Mouse (Mus musculus): ENCODE data around the gene Fars2. TPM values are rescaled to one million over a fixed set of nuclear protein-coding genes. Genes with fewer than 3 reads are reported as not detected.

Gene Fars2
- polyA plus RNA-seq, 1 experiment from 2014 or later, result 26.5 TPM

GRCm38 (mm10) chr13:36612785-36613750 is 495.9 kb downstream of the Fars2 start:
- Histone ChIP-seq H3K36me3 (replicated peaks) (no peaks in the 10 kb centered on the region), H3K4me1 (peaks cover 13% of the 10 kb centered on the region), H3K9me3 (no peaks in the 10 kb centered on the region; the same call in 1 of the 2 replicates), H3K27me3 (ENCODE audit: poor library complexity, severe bottlenecking) (peaks cover 14% of the 10 kb centered on the region; the same call in 1 of the 2 replicates), H3K4me3 (peak overlapping the region; percentile 39), H3K27ac (peak overlapping the region; percentile 68)
- 29% methylated on average over 23 of the region's 23 CpGs for WGBS
- peak; percentile 52 for DNase-seq (ENCODE audit: extremely low spot score, low spot score)

GRCm38 (mm10) chr13:36620498-36621332 is 503.5 kb downstream of the Fars2 start:
- 92% methylated on average over 10 of the region's 10 CpGs for WGBS
- H3K9me3 ChIP-seq, result no peaks in the 10 kb centered on the region
- no peaks in the 10 kb centered on the region for H3K4me1 ChIP-seq
- no peak for DNase-seq (ENCODE audit: extremely low spot score, low spot score)
- no peaks in the 10 kb centered on the region for H3K27me3 ChIP-seq (ENCODE audit: poor library complexity, severe bottlenecking)
- no peak overlapping the region for H3K27ac ChIP-seq
- no peaks in the 10 kb centered on the region for H3K36me3 ChIP-seq (replicated peaks)
- H3K4me3 ChIP-seq, result no peak overlapping the region

GRCm38 (mm10) chr13:36621333-36621659 is 504.1 kb downstream of the Fars2 start:
- H3K27me3 ChIP-seq (ENCODE audit: poor library complexity, severe bottlenecking), result no peaks in the 10 kb centered on the region
- H3K4me3 ChIP-seq, result no peak overlapping the region
- H3K9me3 ChIP-seq, result no peaks in the 10 kb centered on the region
- H3K27ac ChIP-seq, result no peak overlapping the region
- no peak for DNase-seq (ENCODE audit: extremely low spot score, low spot score)
- 94% methylated on average over 1 of the region's 1 CpGs for WGBS
- no peaks in the 10 kb centered on the region for H3K36me3 ChIP-seq (replicated peaks)
- H3K4me1 ChIP-seq, result no peaks in the 10 kb centered on the region

GRCm38 (mm10) chr13:36623556-36623955 is 506.3 kb downstream of the Fars2 start:
- no peak for DNase-seq (ENCODE audit: extremely low spot score, low spot score)
- no peaks in the 10 kb centered on the region for H3K4me1 ChIP-seq
- no peak overlapping the region for H3K27ac ChIP-seq
- no peaks in the 10 kb centered on the region for H3K36me3 ChIP-seq (replicated peaks)
- H3K9me3 ChIP-seq, result no peaks in the 10 kb centered on the region
- WGBS, result 69% methylated on average over 1 of the region's 1 CpGs
- no peak overlapping the region for H3K4me3 ChIP-seq
- no peaks in the 10 kb centered on the region for H3K27me3 ChIP-seq (ENCODE audit: poor library complexity, severe bottlenecking)

GRCm38 (mm10) chr13:36629154-36629553 is 511.9 kb downstream of the Fars2 start:
- no peak for DNase-seq (ENCODE audit: extremely low spot score, low spot score)

GRCm38 (mm10) chr13:36648257-36648656 is 531.0 kb downstream of the Fars2 start:
- Histone ChIP-seq H3K4me1 (no peaks in the 10 kb centered on the region), H3K36me3 (replicated peaks) (no peaks in the 10 kb centered on the region), H3K27me3 (ENCODE audit: poor library complexity, severe bottlenecking) (no peaks in the 10 kb centered on the region), H3K27ac (no peak overlapping the region), H3K4me3 (no peak overlapping the region), H3K9me3 (no peaks in the 10 kb centered on the region)
- no peak for DNase-seq (ENCODE audit: extremely low spot score, low spot score)
- 66% methylated on average over 7 of the region's 7 CpGs for WGBS

More at GRCm38 (mm10) chr13:36629154-36629553, 511.9 kb downstream of the Fars2 start:
- Histone ChIP-seq H3K4me3 (no peak overlapping the region), H3K4me1 (no peaks in the 10 kb centered on the region), H3K9me3 (no peaks in the 10 kb centered on the region), H3K27ac (no peak overlapping the region), H3K36me3 (replicated peaks) (no peaks in the 10 kb centered on the region), H3K27me3 (ENCODE audit: poor library complexity, severe bottlenecking) (no peaks in the 10 kb centered on the region)
- 90% methylated on average over 1 of the region's 1 CpGs for WGBS

- WGBS, result 87% methylated on average over 3 of the region's 3 CpGs
- Histone ChIP-seq H3K27ac (no peak overlapping the region), H3K27me3 (ENCODE audit: poor library complexity, severe bottlenecking) (no peaks in the 10 kb centered on the region), H3K4me3 (no peak overlapping the region), H3K36me3 (replicated peaks) (no peaks in the 10 kb centered on the region), H3K9me3 (no peaks in the 10 kb centered on the region), H3K4me1 (no peaks in the 10 kb centered on the region)
- no peak for DNase-seq (ENCODE audit: extremely low spot score, low spot score)
Observed at GRCm38 (mm10) chr13:36654251-36654650, 537.0 kb downstream of the Fars2 start.

- DNase-seq (ENCODE audit: extremely low spot score, low spot score), result no peak
- Histone ChIP-seq H3K9me3 (no peaks in the 10 kb centered on the region), H3K4me1 (no peaks in the 10 kb centered on the region), H3K27me3 (ENCODE audit: poor library complexity, severe bottlenecking) (no peaks in the 10 kb centered on the region), H3K36me3 (replicated peaks) (no peaks in the 10 kb centered on the region), H3K27ac (no peak overlapping the region), H3K4me3 (no peak overlapping the region)
- 78% methylated on average over 1 of the region's 1 CpGs for WGBS
Observed at GRCm38 (mm10) chr13:36679345-36679744, 562.1 kb downstream of the Fars2 start.

- no peaks in the 10 kb centered on the region for H3K9me3 ChIP-seq
- no peak overlapping the region for H3K4me3 ChIP-seq
- 92% methylated on average over 8 of the region's 8 CpGs for WGBS
- no peak for DNase-seq (ENCODE audit: extremely low spot score, low spot score)
- H3K36me3 ChIP-seq (replicated peaks), result no peaks in the 10 kb centered on the region
- H3K27me3 ChIP-seq (ENCODE audit: poor library complexity, severe bottlenecking), result no peaks in the 10 kb centered on the region
- H3K27ac ChIP-seq, result no peak overlapping the region
- H3K4me1 ChIP-seq, result no peaks in the 10 kb centered on the region
Observed at GRCm38 (mm10) chr13:36680690-36681355, 563.6 kb downstream of the Fars2 start.

GRCm38 (mm10) chr13:36683581-36683980 is 566.4 kb downstream of the Fars2 start:
- peaks cover 3% of the 10 kb centered on the region; the same call in 1 of the 2 replicates for H3K9me3 ChIP-seq
- H3K4me3 ChIP-seq, result no peak overlapping the region
- no peaks in the 10 kb centered on the region for H3K27me3 ChIP-seq (ENCODE audit: poor library complexity, severe bottlenecking)
- H3K36me3 ChIP-seq (replicated peaks), result no peaks in the 10 kb centered on the region
- H3K4me1 ChIP-seq, result no peaks in the 10 kb centered on the region
- 85% methylated on average over 4 of the region's 4 CpGs for WGBS
- DNase-seq (ENCODE audit: extremely low spot score, low spot score), result no peak
- H3K27ac ChIP-seq, result no peak overlapping the region

- no peaks in the 10 kb centered on the region for H3K27me3 ChIP-seq (ENCODE audit: poor library complexity, severe bottlenecking)
Observed at GRCm38 (mm10) chr13:36695516-36696201, 578.4 kb downstream of the Fars2 start.

GRCm38 (mm10) chr13:36696351-36696771 is 579.1 kb downstream of the Fars2 start:
- 92% methylated on average over 8 of the region's 8 CpGs for WGBS
- Histone ChIP-seq H3K4me3 (no peak overlapping the region), H3K36me3 (replicated peaks) (no peaks in the 10 kb centered on the region), H3K4me1 (no peaks in the 10 kb centered on the region), H3K9me3 (no peaks in the 10 kb centered on the region), H3K27ac (no peak overlapping the region), H3K27me3 (ENCODE audit: poor library complexity, severe bottlenecking) (no peaks in the 10 kb centered on the region)
- no peak for DNase-seq (ENCODE audit: extremely low spot score, low spot score)

More at GRCm38 (mm10) chr13:36695516-36696201, 578.4 kb downstream of the Fars2 start:
- H3K4me3 ChIP-seq, result no peak overlapping the region
- no peaks in the 10 kb centered on the region for H3K36me3 ChIP-seq (replicated peaks)
- DNase-seq (ENCODE audit: extremely low spot score, low spot score), result no peak
- WGBS, result 80% methylated on average over 7 of the region's 7 CpGs
- H3K9me3 ChIP-seq, result no peaks in the 10 kb centered on the region
- no peaks in the 10 kb centered on the region for H3K4me1 ChIP-seq
- H3K27ac ChIP-seq, result no peak overlapping the region
